Mouse (Mus musculus) lung, embryonic 16.5 days (tissue): ENCODE data around the gene Sirt4. TPM values are rescaled to one million over a fixed set of nuclear protein-coding genes. Genes with fewer than 3 reads are reported as not detected.
A peak's percentile ranks its signal among the peaks of the same experiment; 100 is the strongest.

ENCODE experiments used
- ATAC-seq: fragments of 200-750 bp; cut with Nextera tagmentation; 2 replicates; pipeline ENCODE4 v1.8.0; 2017; ENCODE audit warnings: low read depth, mild to moderate bottlenecking, moderate library complexity
- H3K27ac ChIP-seq: fragments of 300-500 bp; sonication (generic); 2 replicates; pipeline ENCODE4 v1.5.1; 2014; ENCODE audit warnings: mild to moderate bottlenecking, control low read depth, low read length
- H3K27me3 ChIP-seq: fragments of 300-500 bp; sonication (generic); 2 replicates; pipeline ENCODE4 v1.6.1; 2014; ENCODE audit warnings: low read depth, low read length, mixed read lengths; ENCODE audit not compliant: control insufficient read depth, insufficient read depth
- H3K36me3 ChIP-seq: fragments of 300-500 bp; sonication (generic); 2 replicates; pipeline ENCODE4 v1.6.1; 2014; ENCODE audit warnings: low read length; ENCODE audit not compliant: control insufficient read depth, insufficient read depth
- H3K4me1 ChIP-seq: fragments of 300-500 bp; sonication (generic); replicated peaks from 2 replicates; pipeline ENCODE4 v1.6.1; 2014; ENCODE audit warnings: low read length, mixed read lengths; ENCODE audit not compliant: control insufficient read depth, insufficient read depth
- H3K4me2 ChIP-seq: fragments of 300-500 bp; sonication (generic); 2 replicates; pipeline ENCODE4 v1.6.1; 2014; ENCODE audit warnings: low read depth, low read length, control low read depth
- H3K4me3 ChIP-seq: fragments of 300-500 bp; sonication (generic); 2 replicates; pipeline ENCODE4 v1.5.1; 2014; ENCODE audit warnings: mild to moderate bottlenecking, low read length, control low read depth
- H3K9ac ChIP-seq: fragments of 300-500 bp; sonication (generic); 2 replicates; pipeline ENCODE4 v1.6.1; 2014; ENCODE audit warnings: low read length, control low read depth
- H3K9me3 ChIP-seq: fragments of 300-500 bp; sonication (generic); 2 replicates; pipeline ENCODE4 v1.6.1; 2016; ENCODE audit warnings: low read length; ENCODE audit not compliant: control insufficient read depth
- WGBS: fragments of 180-500 bp; shearing (Covaris S2); extraction: QIAGEN DNeasy Blood & Tissue Kit; methylation state at CpG from one replicate; pipeline ENCODE4 v1.1.7; 2014; 5-methylcytosine and 5-hydroxymethylcytosine counted together
- polyA plus RNA-seq: library from polyadenylated mRNA; unstranded; fragments of >200 nt; fragmentation: Nextera tagmentation; extraction: Ambion mirVana; gene quantifications from 2 replicates; pipeline ENCODE4 v1.2.1, GENCODE M21; 2015

Sirt4 gene
- polyA plus RNA-seq, 1 experiment from 2014 or later, result 31.4 TPM

- 0 out of 2 replicates have a peak overlapping the region, but pooled peaks have one; percentile 16 for H3K27ac ChIP-seq
- no peak overlapping the region for H3K4me3 ChIP-seq
- peak; percentile 62 for ATAC-seq
- no peak overlapping the region for H3K9ac ChIP-seq
- no peaks in the 10 kb centered on the region for H3K9me3 ChIP-seq
- 49% methylated on average over 6 of the region's 6 CpGs for WGBS
- H3K36me3 ChIP-seq, result no peaks in the 10 kb centered on the region
- H3K4me1 ChIP-seq, result no peaks in the 10 kb centered on the region; the same call in 1 of the 2 replicates
- H3K27me3 ChIP-seq, result no peaks in the 10 kb centered on the region
- H3K4me2 ChIP-seq, result no peak overlapping the region
Measured at GRCm38 (mm10) chr5:115469791-115470190, 14.7 kb downstream of the Sirt4 start.

GRCm38 (mm10) chr5:115465642-115466420, 18.7 kb downstream of the Sirt4 start, which contains the start of gene Pla2g1b:
Gene Pla2g1b, plus strand, starts transcription at chr5:115466262.
- H3K4me1 ChIP-seq, result no peaks in the 10 kb centered on the region; the same call in 1 of the 2 replicates
- ATAC-seq, result peak; percentile 29; the same call in 1 of the 2 replicates
- H3K4me3 ChIP-seq, result no peak within 1 kb of the TSS
- H3K36me3 ChIP-seq, result no peaks in the 10 kb centered on the region
- no peaks in the 10 kb centered on the region for H3K27me3 ChIP-seq
- WGBS, result 26% methylated on average over 9 of the region's 9 CpGs
- no peak within 1 kb of the TSS for H3K4me2 ChIP-seq
- no peak within 1 kb of the TSS for H3K9ac ChIP-seq
- H3K9me3 ChIP-seq, result no peaks in the 10 kb centered on the region
- no peak within 1 kb of the TSS for H3K27ac ChIP-seq

- Histone ChIP-seq H3K27ac (no peak overlapping the region), H3K27me3 (no peaks in the 10 kb centered on the region), H3K4me3 (no peak overlapping the region), H3K4me1 (no peaks in the 10 kb centered on the region), H3K36me3 (no peaks in the 10 kb centered on the region), H3K9me3 (no peaks in the 10 kb centered on the region), H3K4me2 (no peak overlapping the region), H3K9ac (no peak overlapping the region)
- WGBS, result 75% methylated on average over 18 of the region's 18 CpGs
- no peak for ATAC-seq
Measured at GRCm38 (mm10) chr5:115464408-115465115, 20.0 kb downstream of the Sirt4 start.

- Histone ChIP-seq H3K27me3 (no peaks in the 10 kb centered on the region), H3K4me3 (no peak overlapping the region), H3K9me3 (no peaks in the 10 kb centered on the region), H3K4me1 (no peaks in the 10 kb centered on the region), H3K36me3 (no peaks in the 10 kb centered on the region), H3K4me2 (no peak overlapping the region), H3K27ac (no peak overlapping the region), H3K9ac (no peak overlapping the region; the same call in 1 of the 2 replicates)
- ATAC-seq, result peak; percentile 38; the same call in 1 of the 2 replicates
- whole genome bisulfite sequencing, result 39% methylated on average over 13 of the region's 13 CpGs
Measured at GRCm38 (mm10) chr5:115458918-115459317, 25.6 kb downstream of the Sirt4 start.

GRCm38 (mm10) chr5:115455838-115456237, 28.7 kb downstream of the Sirt4 start:
- H3K9ac ChIP-seq, result no peak overlapping the region
- no peak for ATAC-seq
- H3K27me3 ChIP-seq, result no peaks in the 10 kb centered on the region
- 81% methylated on average over 7 of the region's 7 CpGs for WGBS
- no peak overlapping the region for H3K4me3 ChIP-seq
- H3K27ac ChIP-seq, result no peak overlapping the region
- no peak overlapping the region for H3K4me2 ChIP-seq
- no peaks in the 10 kb centered on the region for H3K4me1 ChIP-seq
- H3K9me3 ChIP-seq, result no peaks in the 10 kb centered on the region
- peaks cover 9% of the 10 kb centered on the region for H3K36me3 ChIP-seq

- Histone ChIP-seq H3K9ac (no peak overlapping the region), H3K4me1 (no peaks in the 10 kb centered on the region), H3K27ac (no peak overlapping the region), H3K9me3 (no peaks in the 10 kb centered on the region), H3K27me3 (no peaks in the 10 kb centered on the region), H3K4me3 (no peak overlapping the region), H3K36me3 (peaks cover 9% of the 10 kb centered on the region), H3K4me2 (no peak overlapping the region)
- WGBS, result 76% methylated on average over 12 of the region's 12 CpGs
- ATAC-seq, result 0 out of 2 replicates have a peak, but pooled peaks have one; percentile 12
Measured at GRCm38 (mm10) chr5:115454422-115455090, 30.0 kb downstream of the Sirt4 start.

- Histone ChIP-seq H3K9ac (no peak overlapping the region), H3K4me2 (no peak overlapping the region)
- WGBS, result 79% methylated on average over 27 of the region's 27 CpGs
Measured at GRCm38 (mm10) chr5:115450410-115451317, 33.9 kb downstream of the Sirt4 start.

GRCm38 (mm10) chr5:115449247-115449646, 35.3 kb downstream of the Sirt4 start:
- no peak overlapping the region for H3K27ac ChIP-seq
- ATAC-seq, result no peak
- no peaks in the 10 kb centered on the region for H3K9me3 ChIP-seq
- no peaks in the 10 kb centered on the region for H3K27me3 ChIP-seq
- H3K9ac ChIP-seq, result no peak overlapping the region
- peaks cover 15% of the 10 kb centered on the region for H3K36me3 ChIP-seq
- H3K4me1 ChIP-seq, result no peaks in the 10 kb centered on the region
- WGBS, result 79% methylated on average over 3 of the region's 3 CpGs
- no peak overlapping the region for H3K4me2 ChIP-seq
- H3K4me3 ChIP-seq, result no peak overlapping the region

More at GRCm38 (mm10) chr5:115450410-115451317, 33.9 kb downstream of the Sirt4 start:
- Histone ChIP-seq H3K27me3 (no peaks in the 10 kb centered on the region), H3K4me3 (no peak overlapping the region), H3K36me3 (peaks cover 11% of the 10 kb centered on the region), H3K4me1 (no peaks in the 10 kb centered on the region), H3K9me3 (no peaks in the 10 kb centered on the region), H3K27ac (no peak overlapping the region)
- ATAC-seq, result no peak
